Mouse (Mus musculus) heart, adult 2 months (tissue): ENCODE measurements around the gene Gli2.

Source experiments
- CTCF ChIP-seq: fragments of 200-600 bp; IDR thresholded peaks from 2 replicates; pipeline ENCODE4 v1.8.1; 2022; ENCODE audit warnings: antibody characterized with exemption, mild to moderate bottlenecking, moderate library complexity
- EP300 ChIP-seq: fragments of 200-500 bp; IDR thresholded peaks from 2 replicates; pipeline ENCODE4 v1.6.1; 2011; ENCODE audit warnings: low read depth, low read length, control low read depth; ENCODE audit not compliant: insufficient read depth
- POLR2A ChIP-seq: fragments of 200-500 bp; IDR thresholded peaks from 2 replicates; pipeline ENCODE4 v1.6.1; 2011; ENCODE audit warnings: mild to moderate bottlenecking, low read depth, low read length, control low read depth; ENCODE audit not compliant: insufficient read depth

GRCm38 (mm10) chr1:118980636-118981035 is 72.8 kb downstream of the Gli2 start:
- TF ChIP-seq CTCF (no peak), POLR2A (no peak), EP300 (no peak)
